Mouse (Mus musculus) skeletal muscle tissue, adult 2 months (tissue): Measurements from ENCODE around the gene Gucy2d.

Experiments used
- DNase-seq: peaks from one replicate; pipeline ENCODE4 v3.0.0-alpha.2; 2012; ENCODE audit warnings: low read depth, low spot score

The Gucy2d gene

GRCm38 (mm10) chr7:98439956-98440466 is at the start of gene Gucy2d:
TSS of gene Gucy2d (plus strand) at chr7:98440416.
- no peak for DNase-seq

GRCm38 (mm10) chr7:98390486-98390885 is 49.7 kb upstream of the Gucy2d start:
- DNase-seq, result peak; percentile 74

DNA sequence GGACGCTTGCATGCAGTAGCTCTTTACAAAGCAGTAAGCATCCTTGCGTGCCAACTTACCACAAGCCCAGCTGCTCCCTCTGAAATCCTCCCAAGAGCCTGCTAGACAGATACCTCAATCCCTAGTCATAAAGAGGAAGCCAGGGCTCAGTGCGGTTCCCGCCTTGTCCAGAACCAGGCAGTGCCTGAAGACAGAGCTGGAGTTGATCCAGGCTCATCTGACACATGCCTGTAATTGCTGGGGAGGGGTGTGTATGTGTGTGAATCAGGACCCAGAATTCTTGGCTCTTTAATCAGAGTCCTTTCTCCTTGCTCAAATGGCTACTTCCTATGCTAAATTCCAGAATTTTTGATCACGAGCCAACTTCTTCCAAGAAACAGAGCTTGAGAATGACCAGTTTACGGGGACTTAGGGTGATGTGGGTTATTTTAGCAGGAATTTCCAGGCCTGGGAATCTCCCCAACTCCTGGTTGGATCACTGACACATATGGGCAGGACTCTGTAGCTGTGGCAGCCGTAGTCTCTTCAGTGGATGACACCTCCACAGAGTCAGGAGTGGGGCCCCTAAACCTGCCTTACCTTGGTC is 48.8 kb upstream of the Gucy2d start:
- peak; percentile 52 for DNase-seq

DNA sequence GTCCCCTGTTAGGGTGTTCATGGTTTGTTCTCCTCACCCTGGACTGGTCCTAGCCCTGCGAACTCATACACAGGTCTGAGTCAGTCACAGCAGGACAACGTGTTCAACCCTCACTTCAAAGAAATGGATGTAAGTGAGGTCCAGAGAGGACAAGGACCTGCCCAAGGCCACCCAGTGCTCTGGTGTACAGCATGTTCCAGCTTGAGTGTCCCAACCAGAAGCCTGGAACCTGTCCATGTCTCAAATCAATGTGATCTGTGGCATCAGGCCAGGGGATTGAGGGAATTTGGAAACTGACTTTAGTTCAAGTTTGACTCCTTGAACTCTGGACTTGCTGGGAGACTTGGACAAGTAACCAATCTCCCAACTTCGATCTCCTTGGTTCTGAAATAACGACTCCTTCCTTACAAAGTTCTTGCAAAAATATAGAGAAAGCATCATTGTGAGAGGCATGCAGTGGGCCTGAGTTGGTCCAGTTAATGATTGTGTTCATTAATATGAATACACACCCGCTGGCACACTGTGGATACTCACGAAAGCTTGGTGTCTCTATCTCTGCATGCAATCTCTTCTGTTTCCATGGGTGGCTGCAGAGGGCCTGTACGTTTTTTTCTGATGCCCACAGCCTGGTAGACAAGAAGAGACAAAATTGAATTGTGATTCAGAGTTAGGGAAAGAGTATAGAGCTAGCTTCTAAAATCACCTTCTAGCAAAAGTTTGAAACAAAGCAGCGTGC is 47.6 kb upstream of the Gucy2d start:
- DNase-seq, result peak; percentile 63

DNA sequence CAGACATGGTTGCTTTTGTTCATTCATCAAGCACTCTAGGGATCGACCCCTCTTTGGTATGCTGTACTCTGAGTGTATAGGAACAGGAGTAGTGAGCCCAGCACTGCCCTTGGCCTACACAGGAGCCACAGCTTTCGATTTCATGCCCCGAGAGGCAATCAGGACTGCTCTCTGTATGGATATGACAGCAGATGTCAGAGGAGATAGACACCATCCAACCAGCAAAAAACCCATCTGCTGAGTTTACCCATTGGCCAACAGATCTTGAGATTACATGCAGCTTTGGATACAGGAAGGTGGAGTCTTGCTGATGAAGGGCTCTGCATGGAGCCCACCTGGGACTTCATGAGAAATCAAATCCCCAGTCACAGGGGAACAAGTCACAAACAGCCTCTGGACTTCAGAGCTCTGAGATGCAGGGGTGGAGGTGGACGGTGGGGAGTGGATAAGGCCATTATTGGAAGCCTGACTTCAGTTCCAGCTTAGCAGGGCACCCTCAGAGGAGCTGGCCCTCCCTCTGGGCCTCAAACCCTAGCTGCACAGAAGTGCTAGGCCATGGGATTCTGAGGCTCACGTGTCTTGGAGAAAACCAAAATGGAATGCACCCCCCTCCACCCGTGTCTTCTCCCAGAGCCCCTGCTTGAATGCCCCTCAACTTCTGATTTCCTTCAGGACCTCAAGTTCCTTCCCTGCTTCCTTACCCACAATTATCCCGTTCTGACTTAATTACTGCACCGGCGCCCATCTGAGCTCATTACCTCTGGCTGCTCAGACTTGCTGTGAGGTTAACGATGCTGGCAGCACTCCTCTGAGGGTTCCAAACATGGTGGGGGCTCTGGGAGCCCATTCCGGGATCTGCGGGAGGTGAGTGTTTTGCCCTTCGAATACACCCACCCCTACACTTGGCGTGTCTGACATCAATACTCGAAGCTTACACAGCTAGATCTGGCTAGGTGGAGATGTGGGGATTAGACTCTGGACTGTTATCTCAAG is 37.3 kb upstream of the Gucy2d start:
- no peak for DNase-seq

GRCm38 (mm10) chr7:98403996-98404395 is 36.2 kb upstream of the Gucy2d start:
- DNase-seq, result no peak

DNA sequence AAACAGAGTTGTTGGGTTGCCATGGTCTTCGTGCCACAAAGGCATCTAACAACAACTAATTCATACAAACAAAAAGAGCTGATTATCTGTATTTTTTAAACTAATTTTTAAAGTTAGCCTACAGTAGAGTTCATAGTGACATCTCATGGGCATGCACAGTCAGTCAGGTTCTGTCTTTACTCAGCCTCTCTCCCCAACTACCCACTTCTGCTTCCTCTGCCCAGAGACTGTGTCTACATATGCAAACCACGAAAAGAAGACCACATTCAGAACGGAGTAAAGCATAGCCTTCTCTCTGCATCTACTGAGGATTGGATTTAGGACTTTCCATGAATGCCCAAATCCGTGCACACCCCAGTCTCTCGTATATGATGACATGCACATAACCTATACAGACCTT is 32.6 kb upstream of the Gucy2d start:
- no peak for DNase-seq

GRCm38 (mm10) chr7:98413115-98413514 is 27.1 kb upstream of the Gucy2d start:
- no peak for DNase-seq

GRCm38 (mm10) chr7:98415550-98415949 is 24.7 kb upstream of the Gucy2d start:
- peak; percentile 53 for DNase-seq

DNA sequence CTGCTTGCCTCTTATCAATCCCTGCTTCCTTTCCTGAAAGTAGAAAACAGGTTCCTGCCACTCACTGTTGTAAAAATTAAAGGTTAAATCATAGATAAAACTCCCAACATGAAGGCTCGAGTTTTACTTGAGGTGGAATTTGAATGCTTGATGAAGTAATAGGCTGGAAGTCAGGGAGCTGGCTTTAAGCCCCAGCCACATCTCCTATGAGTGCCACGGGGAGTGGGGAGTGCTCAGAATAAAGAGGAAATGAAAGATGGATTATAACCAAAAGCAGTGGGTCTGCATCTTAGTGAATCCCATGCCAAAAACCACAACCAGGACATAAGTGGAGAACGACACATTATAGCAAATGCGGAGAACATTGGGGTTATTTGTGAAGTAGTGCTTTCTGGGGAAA is 24.2 kb upstream of the Gucy2d start:
- no peak for DNase-seq

- DNase-seq, result peak; percentile 57
These were observed 22.0 kb upstream of the Gucy2d start for GRCm38 (mm10) chr7:98418031-98418805.

DNA sequence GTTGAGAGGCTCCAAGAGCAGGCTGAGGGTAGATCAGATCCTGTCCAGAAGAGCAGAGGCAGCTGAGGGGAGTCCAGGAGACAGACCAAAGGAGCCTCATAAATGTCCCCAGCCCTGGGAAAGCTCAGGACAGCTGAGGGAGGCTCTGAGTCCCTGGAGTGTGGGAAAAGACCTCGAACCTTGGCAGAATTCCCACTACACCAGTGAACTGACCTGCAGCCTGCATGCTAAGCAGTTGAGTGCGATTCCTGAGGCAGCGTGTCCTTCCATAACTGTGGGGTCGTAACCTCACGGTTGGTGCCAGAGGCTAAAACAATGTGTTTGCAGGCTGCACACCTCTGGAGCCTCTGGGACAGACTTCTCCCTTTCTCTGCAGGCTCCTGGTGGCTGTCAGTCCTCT is 20.9 kb upstream of the Gucy2d start:
- DNase-seq, result no peak

GRCm38 (mm10) chr7:98423546-98423945 is 16.7 kb upstream of the Gucy2d start:
- DNase-seq, result no peak

- no peak for DNase-seq
These were observed 15.8 kb upstream of the Gucy2d start for GRCm38 (mm10) chr7:98424396-98424795.

- DNase-seq, result no peak
These were observed 14.7 kb upstream of the Gucy2d start for GRCm38 (mm10) chr7:98425551-98425950.

- no peak for DNase-seq
These were observed 13.6 kb upstream of the Gucy2d start for GRCm38 (mm10) chr7:98426641-98427040.

- no peak for DNase-seq
These were observed 12.9 kb upstream of the Gucy2d start for GRCm38 (mm10) chr7:98427115-98427835.

- DNase-seq, result no peak
These were observed 10.6 kb upstream of the Gucy2d start for GRCm38 (mm10) chr7:98429579-98429978.

DNA sequence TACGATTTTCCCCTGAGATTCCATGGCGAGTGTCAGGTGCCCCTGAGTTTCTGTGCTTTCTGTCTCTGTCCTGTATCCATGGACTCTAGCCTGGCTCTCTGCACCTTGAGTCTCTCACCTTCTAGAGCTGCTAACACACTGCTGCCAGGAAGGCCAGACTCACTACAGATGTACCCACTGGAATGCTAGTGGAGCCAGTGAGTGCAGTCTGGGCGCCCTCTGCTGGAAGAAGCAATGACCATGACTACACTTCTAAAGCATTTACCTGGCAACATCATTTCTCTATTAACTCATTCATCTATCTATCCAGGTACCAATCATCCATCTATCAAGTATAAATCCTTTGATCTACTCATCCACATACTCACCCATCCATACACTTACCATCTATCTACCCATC is 9.4 kb upstream of the Gucy2d start:
- DNase-seq, result peak; percentile 31

DNA sequence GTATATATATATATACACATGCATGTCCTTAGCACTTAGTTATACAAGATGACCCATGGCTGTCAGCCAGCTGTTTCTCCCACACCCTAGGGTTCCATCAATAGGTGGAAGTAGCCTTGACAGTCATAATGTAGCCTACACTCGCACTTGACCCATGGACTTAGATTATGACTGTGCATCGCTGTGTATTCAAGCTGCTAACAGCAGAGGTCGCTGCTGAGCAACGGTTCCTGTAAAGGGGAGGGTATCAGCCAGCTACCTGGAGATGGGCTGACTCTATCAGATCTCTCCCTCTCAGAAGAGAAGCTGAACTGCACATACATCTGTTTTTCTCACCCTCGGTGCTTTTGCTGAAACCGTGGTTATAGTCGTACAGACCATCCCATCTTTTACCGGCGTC is 2.6 kb upstream of the Gucy2d start:
- DNase-seq, result no peak

DNA sequence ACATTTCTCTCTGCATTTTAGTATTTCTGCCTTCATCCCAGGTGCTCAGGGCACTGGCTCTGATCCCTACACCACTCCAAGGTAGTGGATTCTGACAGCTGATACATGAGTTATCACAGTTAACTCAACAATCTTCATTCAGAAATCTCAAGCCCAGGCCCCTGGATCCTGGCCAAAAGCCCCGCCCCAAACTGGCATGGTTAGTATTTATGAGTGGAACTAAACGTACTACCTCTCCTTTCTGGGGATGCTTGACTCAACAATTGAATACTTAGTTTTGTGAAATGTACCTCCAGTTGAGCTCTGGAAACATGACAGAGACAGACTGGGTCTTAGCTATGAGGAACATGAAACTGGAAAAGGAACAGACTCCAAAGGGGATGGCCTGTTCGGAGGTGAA is 6.7 kb downstream of the Gucy2d start:
- DNase-seq, result no peak
